Mouse (Mus musculus): Measurements from ENCODE around the gene Htt. TPM values are rescaled to one million over a fixed set of nuclear protein-coding genes. Genes with fewer than 3 reads are reported as not detected.

Htt gene
- polyA plus RNA-seq, 1 experiment from 2014 or later, result 17.1 TPM

DNA sequence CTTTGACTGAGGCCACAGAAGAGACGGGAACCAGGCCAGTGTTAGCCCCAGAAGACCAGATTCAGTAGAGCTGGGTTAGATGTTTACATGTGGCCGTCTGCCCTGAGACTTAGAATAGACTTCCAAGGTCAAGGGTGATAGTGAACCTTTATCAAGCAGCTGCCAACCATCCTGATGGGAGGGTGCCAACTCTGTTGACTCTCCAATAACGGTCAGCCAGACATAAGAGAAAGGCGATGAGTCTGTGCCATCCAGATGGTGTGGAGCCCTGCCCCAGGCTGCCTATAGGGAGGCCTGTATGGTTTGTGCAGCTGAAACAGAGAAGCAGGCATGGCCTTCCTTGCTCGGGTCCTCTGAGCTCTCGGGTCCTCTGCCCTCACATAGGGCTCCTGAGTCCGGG lies 163.0 kb downstream of the Htt start:
- 91% methylated on average over 7 of the region's 7 CpGs for WGBS
- Histone ChIP-seq H3K36me3 (peaks cover 12% of the 10 kb centered on the region), H3K9me3 (replicated peaks) (no peaks in the 10 kb centered on the region), H3K27me3 (ENCODE audit: low read depth, poor library complexity, severe bottlenecking) (no peaks in the 10 kb centered on the region), H3K4me1 (no peaks in the 10 kb centered on the region), H3K27ac (no peak overlapping the region), H3K4me3 (no peak overlapping the region)
- DNase-seq (ENCODE audit: low spot score), result no peak

DNA sequence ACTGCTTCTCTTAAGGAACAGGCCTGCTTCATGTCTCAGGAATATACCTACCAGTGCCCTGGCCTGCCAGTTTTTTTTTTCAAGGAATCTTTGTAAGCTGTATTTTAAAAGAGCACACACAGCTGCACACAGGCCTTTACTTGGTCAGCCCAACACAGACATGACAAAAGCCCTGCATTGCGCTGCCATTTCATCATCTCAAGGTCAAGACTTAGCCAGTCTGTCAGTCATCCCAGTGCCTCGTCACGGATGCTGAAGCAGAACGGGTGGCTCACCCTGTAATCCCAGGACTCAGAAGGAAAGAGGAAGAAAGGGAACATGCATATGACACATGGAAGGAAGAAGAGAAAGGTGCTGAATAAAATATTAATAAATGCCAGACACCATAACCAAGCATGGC lies 166.1 kb downstream of the Htt start:
- Histone ChIP-seq H3K9me3 (replicated peaks) (no peaks in the 10 kb centered on the region), H3K4me3 (no peak overlapping the region), H3K27me3 (ENCODE audit: low read depth, poor library complexity, severe bottlenecking) (no peaks in the 10 kb centered on the region), H3K36me3 (peaks cover 8% of the 10 kb centered on the region), H3K27ac (no peak overlapping the region), H3K4me1 (peaks cover 21% of the 10 kb centered on the region)
- 92% methylated on average over 4 of the region's 4 CpGs for WGBS
- DNase-seq (ENCODE audit: low spot score), result no peak

DNA sequence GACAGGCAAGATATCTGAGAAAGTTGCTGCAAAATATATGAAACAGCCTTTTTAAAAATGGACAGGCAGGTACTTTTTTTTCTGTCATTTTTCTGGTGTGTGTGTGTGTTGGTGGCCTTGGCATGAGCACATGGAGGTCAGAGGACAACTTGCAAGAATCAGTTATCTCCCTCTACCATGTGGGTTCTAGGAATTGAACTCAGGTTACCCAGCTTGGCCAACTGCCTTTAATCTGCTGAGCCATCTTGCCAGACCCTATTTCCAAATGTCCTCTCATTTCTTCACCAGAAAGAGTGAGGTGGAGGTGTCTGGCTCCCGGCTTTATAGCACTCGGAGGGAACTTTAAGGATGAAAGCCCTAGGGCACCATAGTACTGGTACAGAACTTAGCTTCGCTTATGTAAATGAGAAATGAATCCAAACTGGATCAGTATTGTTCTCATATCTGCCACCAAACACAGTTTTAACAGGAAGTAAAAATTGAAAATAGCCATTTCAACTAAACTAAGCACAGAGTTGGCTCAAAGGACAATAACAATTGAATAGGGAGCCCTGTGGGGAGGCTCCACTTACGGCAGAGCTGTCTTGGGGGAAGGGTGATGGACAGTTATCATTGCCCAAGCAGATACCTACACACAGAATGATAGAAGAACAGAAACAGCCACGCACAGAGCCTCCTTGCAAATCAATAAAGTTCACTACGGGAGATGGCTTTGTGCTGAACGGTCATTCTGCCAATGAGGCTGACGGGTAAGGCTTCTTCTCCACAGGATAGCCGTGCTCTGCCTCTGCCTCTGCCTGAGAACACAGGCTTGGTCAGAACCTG lies 168.8 kb downstream of the Htt start:
- peak overlapping the region; percentile 83 for H3K27ac ChIP-seq
- H3K9me3 ChIP-seq (replicated peaks), result no peaks in the 10 kb centered on the region
- H3K36me3 ChIP-seq, result no peaks in the 10 kb centered on the region
- DNase-seq (ENCODE audit: low spot score), result no peak
- peaks cover 21% of the 10 kb centered on the region for H3K4me1 ChIP-seq
- WGBS, result 89% methylated on average over 9 of the region's 9 CpGs
- H3K4me3 ChIP-seq, result no peak overlapping the region
- no peaks in the 10 kb centered on the region for H3K27me3 ChIP-seq (ENCODE audit: low read depth, poor library complexity, severe bottlenecking)

DNA sequence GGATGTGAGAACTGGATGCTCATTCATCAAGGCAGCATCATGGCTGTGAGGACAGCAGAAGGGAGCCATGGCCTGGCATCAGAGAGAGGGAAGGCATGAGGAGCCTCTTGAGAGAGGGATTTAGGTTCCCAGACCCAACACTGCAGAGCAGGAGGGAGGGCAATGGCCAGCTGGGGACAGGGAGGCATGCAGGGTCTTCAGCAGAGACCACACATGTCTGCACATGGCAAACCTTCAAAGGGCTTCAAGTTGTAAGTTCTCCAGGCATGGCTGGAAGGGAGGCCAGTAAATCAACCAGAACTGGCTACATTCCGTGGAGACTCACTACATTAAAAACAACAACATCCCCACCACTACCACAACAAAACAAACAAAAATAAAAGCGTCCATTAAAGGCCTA lies 169.6 kb downstream of the Htt start:
- DNase-seq (ENCODE audit: low spot score), result no peak
- Histone ChIP-seq H3K27me3 (ENCODE audit: low read depth, poor library complexity, severe bottlenecking) (no peaks in the 10 kb centered on the region), H3K36me3 (no peaks in the 10 kb centered on the region), H3K4me1 (peaks cover 21% of the 10 kb centered on the region), H3K9me3 (replicated peaks) (no peaks in the 10 kb centered on the region), H3K4me3 (no peak overlapping the region), H3K27ac (peak overlapping the region; percentile 83)
- 54% methylated on average over 2 of the region's 2 CpGs for WGBS

DNA sequence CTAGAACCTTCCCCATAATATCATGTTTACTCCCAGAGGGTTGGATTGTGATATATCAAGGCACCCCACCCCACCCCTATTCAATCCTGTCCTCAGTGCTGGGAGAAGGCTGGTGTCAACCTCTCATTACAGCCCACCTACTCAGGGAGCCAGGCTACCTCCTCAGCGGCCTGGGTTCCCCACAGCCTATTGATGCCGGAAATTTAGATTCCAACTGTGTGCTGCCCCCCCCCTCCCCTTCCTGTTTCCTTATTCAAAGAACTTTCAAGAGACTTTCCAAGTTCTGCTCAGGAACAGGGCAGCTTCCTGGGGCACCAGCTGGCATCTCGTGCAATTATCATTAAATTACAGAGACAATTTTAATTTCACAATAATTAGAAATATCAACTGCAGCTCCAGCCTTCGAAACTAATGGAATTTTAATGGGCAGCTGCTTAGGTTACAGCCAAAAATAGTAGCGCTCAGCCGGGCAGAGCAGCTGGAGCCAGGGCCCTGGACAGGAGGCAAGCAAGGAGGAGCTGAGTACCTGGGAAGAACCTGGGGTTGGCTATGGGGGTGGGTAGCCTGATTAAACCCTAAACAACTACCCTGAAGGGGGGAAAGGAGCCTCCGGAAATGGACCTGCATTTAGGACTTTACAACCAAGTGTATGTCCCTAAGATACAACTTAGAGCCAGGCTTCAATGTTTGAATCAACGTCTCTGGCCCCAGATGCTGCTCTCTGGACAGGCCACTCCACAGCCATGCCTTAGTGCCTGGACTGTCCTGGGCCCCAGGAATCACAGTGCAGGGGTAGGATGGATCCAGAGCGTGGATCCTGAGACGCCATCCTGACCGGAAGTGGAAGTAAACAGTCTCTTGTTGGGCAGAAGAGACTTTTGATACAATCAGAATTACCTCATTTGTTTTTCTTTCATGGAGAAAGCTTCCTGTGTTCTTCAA lies 170.2 kb downstream of the Htt start:
- no peaks in the 10 kb centered on the region for H3K27me3 ChIP-seq (ENCODE audit: low read depth, poor library complexity, severe bottlenecking)
- H3K36me3 ChIP-seq, result no peaks in the 10 kb centered on the region
- 61% methylated on average over 11 of the region's 11 CpGs for WGBS
- no peaks in the 10 kb centered on the region for H3K9me3 ChIP-seq (replicated peaks)
- H3K4me1 ChIP-seq, result peaks cover 21% of the 10 kb centered on the region
- H3K27ac ChIP-seq, result peak overlapping the region; percentile 83
- DNase-seq (ENCODE audit: low spot score), result no peak
- H3K4me3 ChIP-seq, result no peak overlapping the region

DNA sequence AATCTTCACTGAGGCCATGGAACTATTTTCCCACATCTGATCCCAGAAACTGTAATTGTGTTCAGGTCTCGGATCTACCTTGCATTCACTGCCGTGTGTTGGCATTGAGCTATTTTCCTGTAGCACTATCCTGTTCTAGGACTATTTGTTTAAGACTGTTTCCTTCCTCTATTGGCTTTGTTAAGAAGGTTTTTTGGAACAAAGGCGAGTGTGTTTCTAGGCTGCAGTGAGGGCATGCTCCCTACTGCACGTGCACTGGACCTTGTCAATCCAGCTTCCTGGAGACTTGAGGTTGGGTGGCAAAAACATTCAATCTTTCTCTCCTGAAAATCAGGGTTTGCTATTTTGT lies 170.9 kb downstream of the Htt start:
- Histone ChIP-seq H3K9me3 (replicated peaks) (no peaks in the 10 kb centered on the region), H3K4me3 (no peak overlapping the region), H3K4me1 (peaks cover 21% of the 10 kb centered on the region), H3K27me3 (ENCODE audit: low read depth, poor library complexity, severe bottlenecking) (no peaks in the 10 kb centered on the region), H3K36me3 (no peaks in the 10 kb centered on the region), H3K27ac (peak overlapping the region; percentile 83)
- 80% methylated on average over 4 of the region's 4 CpGs for WGBS
- no peak for DNase-seq (ENCODE audit: low spot score)

DNA sequence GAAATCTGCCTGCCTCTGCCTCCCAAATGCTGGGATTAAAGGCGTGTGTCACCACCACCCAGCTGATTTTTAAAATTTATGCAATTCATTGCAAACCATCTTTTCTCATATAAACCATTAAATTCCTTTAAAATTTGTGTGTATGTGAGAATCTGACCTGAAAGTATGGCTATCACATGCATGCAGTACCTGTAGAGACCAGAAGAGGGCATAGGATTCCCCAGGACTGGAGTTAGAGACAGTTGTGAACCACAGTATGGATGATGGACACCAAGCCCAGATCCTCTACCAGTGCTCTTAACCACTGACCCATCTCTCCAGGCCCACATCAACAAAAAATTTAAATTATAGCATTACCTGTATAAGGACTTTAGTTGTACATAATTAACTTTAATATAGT lies 171.9 kb downstream of the Htt start:
- WGBS, result 93% methylated on average over 1 of the region's 1 CpGs
- DNase-seq (ENCODE audit: low spot score), result no peak

DNA sequence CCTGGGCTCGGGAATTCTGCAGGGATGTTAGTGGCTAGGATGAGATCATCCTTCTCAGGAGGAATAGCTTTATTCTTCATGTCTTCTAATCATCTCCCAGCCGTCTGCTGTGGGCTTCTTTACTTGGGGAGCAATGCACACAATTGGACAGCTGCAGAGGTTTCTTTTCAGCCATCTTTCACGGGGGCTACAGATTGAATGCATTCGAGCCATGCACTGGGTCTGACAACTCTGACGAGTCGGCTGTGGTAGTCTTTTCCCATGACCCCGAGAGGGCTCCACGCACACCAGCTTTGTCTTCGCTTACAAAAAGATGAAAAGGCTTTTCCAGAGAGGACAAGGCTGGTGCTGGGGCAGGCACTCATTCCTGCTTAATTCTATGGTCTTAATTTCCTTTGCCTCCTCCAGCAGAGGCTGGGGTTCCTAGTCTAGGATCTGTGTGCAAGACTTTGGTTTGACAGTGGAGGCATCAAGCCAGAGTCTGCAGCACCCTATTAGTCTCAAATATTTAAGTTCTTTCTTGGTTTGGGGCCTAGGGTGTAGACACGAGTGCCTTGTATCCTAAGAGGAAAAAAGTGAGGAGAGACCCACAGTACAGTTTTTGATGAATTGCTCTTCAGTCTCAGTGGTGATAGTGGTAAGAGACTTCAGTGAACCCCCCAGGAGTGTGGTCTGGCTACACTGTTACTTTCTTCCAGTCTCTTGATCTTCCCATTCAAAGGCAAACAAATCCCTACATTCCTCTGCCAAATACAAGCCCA lies 180.3 kb downstream of the Htt start:
- WGBS, result 80% methylated on average over 10 of the region's 10 CpGs
- Histone ChIP-seq H3K9me3 (replicated peaks) (no peaks in the 10 kb centered on the region), H3K4me1 (no peaks in the 10 kb centered on the region), H3K36me3 (no peaks in the 10 kb centered on the region), H3K4me3 (no peak overlapping the region), H3K27me3 (ENCODE audit: low read depth, poor library complexity, severe bottlenecking) (no peaks in the 10 kb centered on the region), H3K27ac (no peak overlapping the region)
- DNase-seq (ENCODE audit: low spot score), result no peak

More for the DNA sequence above, 171.9 kb downstream of the Htt start:
- no peaks in the 10 kb centered on the region for H3K36me3 ChIP-seq
- no peak overlapping the region for H3K4me3 ChIP-seq
- no peaks in the 10 kb centered on the region for H3K9me3 ChIP-seq (replicated peaks)
- H3K27ac ChIP-seq, result no peak overlapping the region
- peaks cover 21% of the 10 kb centered on the region for H3K4me1 ChIP-seq
- H3K27me3 ChIP-seq (ENCODE audit: low read depth, poor library complexity, severe bottlenecking), result no peaks in the 10 kb centered on the region

DNA sequence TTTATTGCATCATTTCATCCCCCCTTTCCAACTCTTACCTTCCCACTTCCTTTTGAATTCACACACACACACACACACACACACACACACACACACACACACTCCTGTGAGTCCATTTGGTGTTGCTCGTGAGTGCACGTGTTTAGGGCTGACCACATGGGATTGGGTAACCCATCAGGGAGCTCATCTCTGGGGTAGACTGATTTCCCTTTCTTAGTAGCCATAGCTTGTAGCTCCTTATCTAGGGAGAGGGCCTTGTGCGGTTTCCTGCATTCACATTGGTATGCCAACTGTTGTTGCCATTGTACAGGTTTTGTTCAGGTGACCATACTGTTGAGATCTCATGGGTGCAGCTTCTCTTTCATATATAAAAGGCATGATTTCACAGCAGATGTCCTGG lies 181.9 kb downstream of the Htt start:
- H3K36me3 ChIP-seq, result no peaks in the 10 kb centered on the region
- H3K4me3 ChIP-seq, result no peak overlapping the region
- WGBS, result 89% methylated on average over 3 of the region's 3 CpGs
- DNase-seq (ENCODE audit: low spot score), result no peak
- H3K4me1 ChIP-seq, result peaks cover under 1% of the 10 kb centered on the region; the same call in 1 of the 2 replicates
- no peaks in the 10 kb centered on the region for H3K27me3 ChIP-seq (ENCODE audit: low read depth, poor library complexity, severe bottlenecking)
- no peak overlapping the region for H3K27ac ChIP-seq
- no peaks in the 10 kb centered on the region for H3K9me3 ChIP-seq (replicated peaks)

DNA sequence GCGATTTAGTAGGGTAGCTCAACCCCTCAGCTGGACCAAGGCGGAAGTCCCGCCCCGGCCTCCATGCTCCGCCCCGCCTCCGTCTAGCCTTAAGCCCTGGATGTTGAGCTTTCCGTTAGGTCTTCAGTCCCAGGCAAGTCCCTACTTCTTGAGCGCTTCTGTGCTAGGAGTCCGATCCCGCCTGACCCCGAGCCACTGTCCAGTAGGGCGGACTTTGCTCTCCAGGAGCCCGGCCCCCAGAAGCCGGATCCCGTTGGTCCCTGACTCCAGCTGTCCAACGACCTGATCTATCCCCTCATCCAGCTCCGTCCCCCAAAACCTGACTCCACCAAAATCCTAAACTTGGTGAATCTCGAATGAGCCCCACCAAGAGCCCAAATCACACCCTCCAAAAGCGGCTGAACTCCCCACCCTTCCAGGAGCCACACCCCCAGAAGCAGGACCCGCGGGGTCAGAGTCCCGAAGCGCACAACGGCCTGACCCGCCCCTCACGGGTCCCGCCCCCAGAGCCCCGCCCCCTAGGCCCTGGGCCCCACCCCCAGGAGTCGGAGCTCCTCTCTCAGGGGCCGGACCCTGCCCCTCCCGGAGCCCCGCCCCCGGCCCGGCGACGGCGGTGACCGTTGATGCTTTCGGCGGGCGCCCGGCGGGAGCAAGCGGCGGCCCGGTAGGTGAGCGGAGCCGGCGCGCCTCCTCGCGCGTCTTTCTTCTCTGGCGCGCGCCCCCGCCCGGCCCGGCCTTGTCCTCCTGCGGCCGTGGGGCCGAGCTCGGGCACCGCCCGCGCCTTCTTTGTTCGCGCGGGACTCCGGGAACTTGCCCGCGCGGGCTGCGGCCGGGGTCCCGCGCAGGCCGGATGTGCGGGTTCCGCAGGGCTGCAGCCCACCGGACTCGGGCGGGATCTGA lies 187.6 kb downstream of the Htt start, which contains the start of gene Rgs12:
TSS of gene Rgs12 (plus strand) at position 585 of the 900 bp plus-strand sequence.
- H3K4me3 ChIP-seq, result peak within 1 kb of the TSS; percentile 94
- peaks cover 20% of the 10 kb centered on the region for H3K4me1 ChIP-seq
- H3K36me3 ChIP-seq, result peaks cover 29% of the 10 kb centered on the region
- DNase-seq (ENCODE audit: low spot score), result peak; percentile 96
- H3K27me3 ChIP-seq (ENCODE audit: low read depth, poor library complexity, severe bottlenecking), result no peaks in the 10 kb centered on the region
- H3K9me3 ChIP-seq (replicated peaks), result no peaks in the 10 kb centered on the region
- H3K27ac ChIP-seq, result peak within 1 kb of the TSS; percentile 99
- 1% methylated on average over 81 of the region's 84 CpGs for WGBS

DNA sequence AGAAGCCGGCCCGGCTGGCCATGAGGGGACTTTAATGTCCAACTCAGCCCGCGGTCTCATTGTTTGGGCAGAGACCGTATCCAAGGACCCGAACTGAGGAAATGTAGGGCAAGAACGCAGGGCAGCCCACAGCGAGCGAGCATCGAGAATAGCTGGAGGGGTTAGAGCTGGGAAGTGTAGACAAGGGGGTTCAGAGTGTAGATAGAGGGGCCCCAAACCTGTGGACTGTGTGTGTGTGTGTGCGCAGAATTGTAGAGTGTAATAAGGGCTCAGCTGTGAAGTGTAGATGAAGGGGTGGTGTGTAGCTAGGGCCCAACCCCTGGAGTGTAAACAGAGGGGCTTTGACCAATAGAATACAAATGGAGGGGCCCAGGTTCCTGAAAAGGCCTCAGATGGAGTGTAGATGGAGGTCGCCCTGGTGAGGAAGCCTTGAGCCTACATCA lies 188.2 kb downstream of the Htt start:
- no peaks in the 10 kb centered on the region for H3K9me3 ChIP-seq (replicated peaks)
- peaks cover 30% of the 10 kb centered on the region for H3K36me3 ChIP-seq
- no peak for DNase-seq (ENCODE audit: low spot score)
- H3K4me1 ChIP-seq, result peaks cover 27% of the 10 kb centered on the region
- peak overlapping the region; percentile 99 for H3K27ac ChIP-seq
- whole genome bisulfite sequencing, result under 1% methylated on average over 12 of the region's 12 CpGs
- H3K4me3 ChIP-seq, result peak overlapping the region; percentile 94
- H3K27me3 ChIP-seq (ENCODE audit: low read depth, poor library complexity, severe bottlenecking), result no peaks in the 10 kb centered on the region

Measured in limb, embryonic 10.5 days (tissue).